Mouse (Mus musculus): ENCODE data around the gene G2e3.

Gene G2e3

DNA sequence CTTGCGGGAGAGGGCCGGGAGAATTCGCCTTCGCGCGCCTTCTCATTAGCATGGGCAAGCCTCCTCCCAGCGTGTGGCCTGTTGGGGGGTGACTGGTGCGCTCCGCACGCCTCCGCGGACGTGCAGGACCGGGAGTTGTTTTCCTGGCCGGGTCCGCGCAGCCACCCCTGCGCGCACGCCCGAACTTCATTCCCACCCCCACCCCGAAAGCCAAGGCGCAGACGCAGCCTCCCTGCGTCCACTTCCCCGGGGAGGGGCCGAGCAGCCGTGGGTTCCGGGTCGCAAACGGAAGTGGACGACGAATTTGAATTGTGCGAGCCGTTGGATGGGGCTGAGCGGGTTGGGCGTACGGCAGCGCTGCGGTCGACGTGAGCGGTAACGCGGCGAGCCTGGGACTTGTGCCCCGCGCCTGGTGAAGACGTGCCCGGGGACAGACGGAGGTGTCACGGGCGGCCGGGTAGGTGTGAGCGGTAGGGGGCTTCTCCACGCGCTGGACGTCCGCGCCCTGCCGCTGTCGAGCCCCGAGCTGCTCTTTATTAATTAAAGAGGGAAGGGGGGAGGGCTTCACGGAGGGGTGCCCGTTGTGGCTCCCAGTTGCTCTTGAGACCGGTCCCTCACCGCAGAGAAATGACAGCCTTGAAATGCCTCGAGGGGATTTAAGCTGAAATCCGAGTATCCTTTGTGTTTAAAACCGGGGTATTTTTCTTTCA, at the start of gene G2e3:
Gene G2e3 (plus strand): TSS at position 74 of the 710 bp plus-strand sequence.
- DNase-seq (ENCODE audit: low spot score) = peak; percentile 83

DNA sequence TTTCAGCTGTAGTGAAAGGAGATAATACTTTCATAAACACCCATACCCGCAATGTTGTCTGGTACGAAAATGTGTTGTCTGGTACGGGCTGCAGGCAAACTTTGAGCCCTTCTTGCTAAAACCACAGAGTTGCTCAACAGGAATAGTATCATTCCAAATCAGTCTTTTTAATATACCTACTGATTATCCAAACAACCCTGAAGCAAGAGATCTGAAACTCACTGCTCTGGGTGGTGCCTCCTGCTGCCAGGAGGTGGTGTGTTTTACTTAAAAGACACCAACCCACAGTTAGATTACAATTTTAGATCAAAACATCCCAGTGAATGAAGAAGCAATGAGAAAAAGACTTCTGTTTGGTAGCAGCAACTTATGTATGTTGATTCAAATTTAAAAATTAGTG, 24.3 kb upstream of the G2e3 start:
- no peak for DNase-seq (ENCODE audit: low spot score)

DNA sequence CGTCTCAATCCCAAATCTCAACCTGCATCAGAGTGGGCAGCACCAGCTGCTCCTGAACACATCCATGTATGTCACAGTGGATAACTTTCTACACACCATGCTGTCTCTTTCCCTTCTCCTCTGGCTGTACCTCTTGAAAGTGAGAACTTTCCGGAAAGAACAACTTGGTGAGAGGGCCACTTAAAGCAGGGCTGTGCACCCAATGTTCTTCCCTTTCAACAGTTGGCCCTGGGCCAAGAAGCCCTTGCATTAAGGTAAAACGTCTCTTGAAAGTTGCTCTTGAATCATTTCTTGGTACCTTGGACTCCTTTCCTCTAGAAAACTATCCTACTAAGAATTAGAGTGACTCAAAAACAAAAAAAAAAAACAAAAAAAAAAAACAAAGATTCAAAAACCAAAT, 21.0 kb upstream of the G2e3 start:
- no peak for DNase-seq (ENCODE audit: low spot score)

DNA sequence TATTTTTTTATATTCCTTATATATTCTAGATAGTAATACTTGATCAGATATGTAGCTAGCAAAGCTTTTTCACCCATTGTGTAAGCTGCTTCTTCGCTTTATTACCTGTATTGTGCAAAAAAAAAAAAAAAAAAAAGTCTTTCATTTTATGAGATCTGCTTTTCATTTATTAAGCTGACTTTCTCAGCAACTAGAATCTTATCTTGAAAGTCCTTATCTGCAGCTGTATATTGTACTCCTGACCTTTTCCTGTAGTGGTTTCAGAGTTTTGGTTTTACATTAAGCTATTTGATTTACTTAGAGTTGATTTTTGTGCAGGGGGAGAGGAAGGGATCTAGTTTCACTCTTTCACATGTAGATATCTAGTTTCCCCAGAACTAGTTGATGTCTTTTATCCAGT, 10.8 kb upstream of the G2e3 start:
- no peak for DNase-seq (ENCODE audit: low spot score)

DNA sequence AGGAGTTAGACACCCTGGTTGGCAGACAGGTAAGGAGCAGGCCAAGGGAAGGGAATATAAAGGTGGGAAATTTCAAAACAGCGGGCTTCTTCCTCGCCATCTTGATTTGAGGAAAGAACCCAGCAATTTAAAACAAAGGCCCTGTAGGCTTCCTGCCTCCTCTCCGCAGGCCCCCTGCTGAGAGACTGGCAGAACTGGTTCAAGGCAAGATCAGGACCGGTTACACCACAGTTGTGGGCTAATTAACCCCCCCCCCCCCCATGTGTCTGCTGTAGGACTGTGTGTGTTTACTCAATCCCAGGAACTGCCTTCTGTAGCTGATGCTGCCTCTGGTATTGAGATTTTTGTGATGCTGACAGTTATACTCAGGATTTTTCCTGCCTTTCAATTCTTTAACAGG, 1.7 kb upstream of the G2e3 start:
- no peak for DNase-seq (ENCODE audit: low spot score)

DNA sequence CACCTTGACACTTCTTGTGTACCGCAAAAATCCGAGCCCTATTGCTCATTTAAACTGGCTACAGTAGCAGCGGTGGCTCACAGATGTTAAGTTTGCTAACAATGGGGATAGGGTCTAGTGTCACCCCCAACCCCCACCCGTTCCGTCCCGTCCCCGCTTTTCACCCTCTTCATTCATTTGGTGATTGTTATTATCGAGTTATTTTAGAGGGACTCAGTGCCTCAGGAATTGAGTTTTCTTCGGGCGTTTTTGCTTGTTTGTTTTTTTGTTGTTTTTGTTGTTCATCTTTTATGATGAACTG, 787 bp downstream of the G2e3 start:
- no peak for DNase-seq (ENCODE audit: low spot score)

DNA sequence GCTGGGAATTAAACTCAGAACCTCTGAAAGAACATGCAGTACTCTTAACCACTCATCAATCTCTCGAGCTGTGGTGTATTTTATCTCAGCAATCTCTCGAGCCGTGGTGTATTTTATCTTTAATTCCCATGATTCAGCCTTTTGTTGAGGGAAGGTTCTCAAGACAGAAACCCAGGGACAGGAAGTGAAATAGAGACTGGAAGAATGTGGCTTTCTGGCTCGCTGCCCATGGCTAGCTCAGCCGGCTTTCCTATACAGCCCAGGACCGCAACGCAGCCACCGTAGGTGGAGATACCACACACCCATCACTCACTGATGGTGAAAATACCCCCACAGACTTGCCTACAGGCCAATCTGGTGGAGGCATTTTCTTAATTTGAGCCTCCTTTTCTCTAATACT, 7.4 kb downstream of the G2e3 start:
- DNase-seq (ENCODE audit: low spot score) = no peak

DNA sequence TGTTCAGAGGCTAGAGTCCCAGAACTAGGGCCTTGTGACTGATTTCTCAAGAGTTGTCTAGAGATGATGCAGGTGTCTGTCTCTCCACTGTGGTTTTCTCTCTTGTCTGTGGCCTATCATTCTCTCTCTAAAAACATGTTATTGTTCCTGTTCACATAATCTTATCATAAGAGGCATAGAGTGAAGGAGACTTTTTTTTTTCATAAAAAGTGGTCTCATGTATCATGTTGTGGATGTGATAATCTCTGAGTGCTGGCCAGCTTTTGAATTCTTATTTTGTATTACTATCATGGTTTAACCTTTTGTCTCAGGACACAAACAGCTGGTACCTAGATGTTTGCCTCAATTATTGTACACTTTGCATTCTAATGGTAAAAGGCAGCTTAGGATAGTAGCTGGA, 13.4 kb downstream of the G2e3 start:
- no peak for DNase-seq (ENCODE audit: low spot score)

DNA sequence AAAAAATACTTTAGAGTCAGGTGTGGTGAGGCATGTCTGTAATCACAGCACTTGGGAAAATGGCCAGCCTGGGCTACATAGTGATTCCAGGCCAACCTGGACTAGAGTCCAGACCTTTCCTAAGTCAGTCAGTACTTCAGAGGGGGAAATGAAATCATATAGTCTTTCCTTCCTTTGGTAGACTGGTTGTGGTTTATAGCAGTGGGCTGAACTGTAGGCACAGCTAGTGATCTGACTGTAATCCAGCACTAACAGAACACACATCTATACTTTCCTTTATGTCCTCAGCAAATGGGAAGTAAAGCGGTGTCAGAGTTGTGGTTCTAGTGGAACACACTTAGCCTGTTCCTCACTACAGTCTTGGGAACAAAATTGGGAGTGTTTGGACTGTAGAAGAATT, 15.0 kb downstream of the G2e3 start:
- no peak for DNase-seq (ENCODE audit: low spot score)

DNA sequence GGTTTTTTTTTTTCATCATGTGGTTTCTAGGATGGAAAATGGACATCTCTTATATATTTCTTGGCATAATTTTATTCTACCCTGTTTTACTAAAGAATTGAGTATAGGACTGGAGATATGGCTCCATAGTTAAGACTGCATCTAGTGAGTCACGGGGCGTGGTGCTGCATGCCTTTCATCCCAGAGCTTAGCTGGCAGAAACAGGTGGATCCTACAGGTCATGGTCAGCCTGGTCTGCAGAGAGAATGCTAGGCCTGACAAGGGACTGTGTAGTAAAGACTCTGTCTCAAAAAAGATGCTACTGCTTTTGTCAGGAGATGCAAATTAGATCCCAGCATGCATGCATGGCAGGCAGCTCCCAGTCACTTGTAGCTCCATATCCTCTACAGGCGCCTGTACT, 20.6 kb downstream of the G2e3 start:
- no peak for DNase-seq (ENCODE audit: low spot score)

DNA sequence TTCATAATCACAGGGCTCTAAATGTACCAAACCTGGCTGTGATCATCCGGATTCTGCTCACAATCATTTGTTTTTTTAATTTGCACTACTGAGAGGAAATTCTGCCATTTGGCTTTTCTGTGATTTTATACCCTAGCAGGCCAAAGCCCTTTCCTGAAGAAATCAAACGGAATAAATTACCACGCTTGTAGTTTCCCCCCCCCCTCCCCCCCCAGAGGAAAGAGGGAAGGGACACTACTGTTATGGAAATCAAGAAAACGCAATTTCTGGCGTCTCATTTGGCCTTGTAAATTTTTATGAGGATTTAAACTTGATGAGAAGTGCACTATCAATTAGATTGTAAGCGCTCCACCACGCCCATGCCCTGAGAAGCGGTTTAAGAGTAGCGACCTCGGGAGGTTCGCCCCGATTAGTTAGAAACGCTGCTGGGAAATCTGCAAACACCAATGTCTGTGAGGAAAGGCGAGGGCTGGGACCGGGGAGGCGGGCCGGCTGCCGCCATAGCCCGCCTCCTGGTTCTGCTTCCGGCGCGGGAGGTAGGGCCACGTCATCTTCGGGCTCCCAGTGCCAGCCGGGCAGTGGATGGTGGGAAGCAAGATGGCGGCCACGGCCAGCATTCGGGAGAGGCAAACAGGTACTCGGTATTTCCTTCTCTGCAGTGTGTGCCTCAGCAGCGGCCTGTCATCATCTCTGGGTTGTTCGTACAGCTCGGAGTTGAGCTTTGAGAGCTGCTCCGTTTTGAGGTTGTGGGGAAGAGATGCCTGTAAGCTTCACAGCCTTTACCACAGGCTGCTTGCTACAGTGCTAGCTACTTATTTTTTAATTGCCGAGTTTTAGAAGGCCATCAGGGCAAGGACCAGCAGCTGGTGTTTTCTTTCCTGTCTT, 29.4 kb downstream of the G2e3 start, which contains the start of gene Scfd1:
Gene Scfd1 (plus strand): TSS at position 508 of the 885 bp plus-strand sequence.
- peak; percentile 94 for DNase-seq (ENCODE audit: low spot score)

DNA sequence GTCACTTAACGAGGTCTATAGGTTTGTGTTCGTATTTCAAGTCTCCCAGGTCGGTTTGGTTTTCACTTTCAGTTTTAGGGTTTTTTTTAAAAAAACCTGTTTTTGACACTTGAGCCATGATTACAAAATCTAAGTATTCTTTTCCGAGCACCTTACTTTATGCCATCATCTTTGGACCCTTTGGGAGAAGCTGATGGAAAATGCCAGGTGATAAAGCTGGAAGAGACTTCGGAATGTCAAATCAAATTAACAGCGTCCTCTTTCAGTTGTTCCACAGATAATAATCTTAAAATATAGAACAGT, 30.0 kb downstream of the G2e3 start:
- DNase-seq (ENCODE audit: low spot score) = no peak

DNA sequence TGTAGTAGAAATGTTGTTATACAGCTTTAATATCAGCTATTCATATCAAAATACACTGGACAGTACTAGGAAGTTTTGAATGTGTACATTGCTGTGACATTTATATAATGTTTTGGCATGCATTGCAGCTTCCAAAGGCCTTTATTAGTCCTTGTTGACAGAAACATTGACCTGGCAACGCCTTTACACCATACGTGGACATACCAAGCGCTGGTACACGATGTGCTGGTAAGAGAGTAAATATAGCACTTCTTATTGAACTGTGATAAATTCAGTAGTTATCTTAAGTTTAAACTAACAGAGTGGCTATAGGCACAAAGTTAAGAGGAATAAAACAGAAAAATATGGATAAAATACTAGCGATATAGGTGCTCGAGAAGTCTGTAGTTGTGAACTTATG, 52.0 kb downstream of the G2e3 start:
- DNase-seq (ENCODE audit: low spot score) = no peak

DNA sequence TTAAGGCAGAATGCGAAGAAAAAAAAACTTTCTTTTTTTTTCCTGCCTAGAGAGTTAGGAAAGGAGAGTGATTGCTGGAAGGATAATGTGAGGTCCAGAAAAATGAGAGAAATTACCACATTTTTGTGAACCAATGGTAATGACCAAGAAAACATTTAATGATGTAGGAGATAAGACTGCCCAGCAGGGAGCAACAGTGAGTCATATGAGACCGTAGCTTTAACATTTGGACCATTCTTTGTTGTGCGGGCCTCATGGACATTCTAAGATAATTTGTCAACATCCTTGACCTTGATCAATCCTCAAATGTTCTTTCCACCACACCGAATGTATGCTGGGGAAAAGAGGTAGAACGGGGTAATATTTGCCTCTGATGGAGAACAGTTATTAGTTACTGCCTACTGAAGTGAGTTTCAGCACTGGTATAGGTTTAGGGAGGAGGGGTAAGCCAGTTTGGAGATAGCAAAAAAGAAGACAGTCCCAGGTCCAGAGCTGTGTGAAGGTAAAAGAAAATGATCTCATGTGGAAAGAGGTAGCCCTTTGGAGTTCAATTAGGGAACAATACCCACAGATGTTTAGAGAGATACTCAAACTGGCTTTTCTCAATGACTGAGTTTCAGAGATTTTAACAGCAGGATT, 54.3 kb downstream of the G2e3 start:
- peak; percentile 23 for DNase-seq (ENCODE audit: low spot score)

DNA sequence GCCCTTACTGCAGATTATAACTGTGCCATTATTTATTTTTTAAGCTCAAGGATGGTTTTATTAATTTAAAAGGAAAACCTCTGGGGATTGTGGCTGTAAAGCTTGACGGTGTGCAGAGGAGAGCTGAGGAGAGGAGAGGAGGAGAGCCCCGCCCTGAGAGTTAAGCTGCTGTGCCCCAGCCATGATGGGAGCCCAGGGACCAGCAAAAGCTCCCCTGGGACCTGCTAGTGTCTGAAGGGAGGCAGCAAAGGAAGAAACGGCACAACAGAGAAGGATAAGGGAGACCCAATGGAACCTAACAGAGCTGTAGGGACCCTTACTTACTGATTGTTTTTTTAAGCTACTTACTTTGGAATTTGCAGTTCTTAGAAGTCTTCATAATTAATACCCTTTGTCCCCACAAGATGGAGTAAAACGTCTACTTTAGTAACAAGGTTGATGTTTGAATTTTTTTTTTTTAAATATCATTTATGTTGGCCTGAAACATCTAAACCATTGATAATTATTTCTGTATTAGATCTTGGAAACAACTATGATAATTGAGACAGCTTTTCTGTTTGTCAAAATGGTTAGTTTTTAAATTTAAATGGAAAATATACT, 56.2 kb downstream of the G2e3 start:
- no peak for DNase-seq (ENCODE audit: low spot score)

DNA sequence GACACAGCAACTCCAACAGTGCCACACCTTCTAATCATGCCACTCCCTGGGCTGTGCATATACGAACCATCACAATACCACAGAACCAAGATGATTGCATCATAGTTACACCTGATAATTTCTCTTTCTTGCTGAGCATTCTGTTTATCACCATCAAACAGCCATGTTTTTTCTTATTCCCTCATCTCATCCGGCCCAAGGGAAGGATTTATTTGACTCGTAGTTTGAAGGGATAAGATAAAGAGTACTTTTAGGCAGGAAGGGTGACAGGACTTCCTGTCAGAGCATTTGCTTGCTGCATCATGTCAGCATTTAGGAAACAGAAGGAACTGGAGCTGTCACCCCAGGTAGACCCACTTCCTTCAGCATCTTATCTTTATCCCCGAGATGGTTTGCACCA, 63.5 kb downstream of the G2e3 start:
- no peak for DNase-seq (ENCODE audit: low spot score)
